Mouse (Mus musculus) heart, postnatal 4 days (tissue): Measurements from ENCODE around the gene Armh3. TPM values are rescaled to one million over a fixed set of nuclear protein-coding genes. Genes with fewer than 3 reads are reported as not detected.
A peak's percentile ranks its signal among the peaks of the same experiment; 100 is the strongest.

Experiments
- DNase-seq: peaks from one replicate; pipeline ENCODE4 v3.0.0; 2021
- total RNA-seq, 2 experiments: library from RNA; stranded (reverse); gene quantifications; 2 replicates each; pipeline ENCODE4 v1.2.3; 2021

Armh3 gene
- total RNA-seq, 2 experiments from 2014 or later, result 14.8 to 16.9 TPM

GRCm38 (mm10) chr19:45903861-45904260 lies 94.4 kb downstream of the Armh3 start:
- peak; percentile 60 for DNase-seq

- DNase-seq, result peak; percentile 77
Observed at GRCm38 (mm10) chr19:45902390-45903035, 95.8 kb downstream of the Armh3 start.

GRCm38 (mm10) chr19:45900836-45901235 lies 97.5 kb downstream of the Armh3 start:
- no peak for DNase-seq

GRCm38 (mm10) chr19:45895726-45896125 lies 102.6 kb downstream of the Armh3 start:
- no peak for DNase-seq

GRCm38 (mm10) chr19:45882056-45882455 lies 116.2 kb downstream of the Armh3 start:
- no peak for DNase-seq

- no peak for DNase-seq
Observed at GRCm38 (mm10) chr19:45873320-45873719, 125.0 kb downstream of the Armh3 start.

GRCm38 (mm10) chr19:45855284-45855920 lies 142.9 kb downstream of the Armh3 start:
- DNase-seq, result peak; percentile 24

- peak; percentile 71 for DNase-seq
Observed at GRCm38 (mm10) chr19:45854521-45854920, 143.8 kb downstream of the Armh3 start.

GRCm38 (mm10) chr19:45847733-45848093 lies 150.6 kb downstream of the Armh3 start:
- no peak for DNase-seq

- peak; percentile 55 for DNase-seq
Observed at GRCm38 (mm10) chr19:45847016-45847732, 151.1 kb downstream of the Armh3 start.

- DNase-seq, result no peak
Observed at GRCm38 (mm10) chr19:45844209-45844608, 154.1 kb downstream of the Armh3 start.

GRCm38 (mm10) chr19:45843424-45843823 lies 154.9 kb downstream of the Armh3 start:
- no peak for DNase-seq

- DNase-seq, result no peak
Observed at GRCm38 (mm10) chr19:45837050-45837994, 161.0 kb downstream of the Armh3 start.

GRCm38 (mm10) chr19:45835490-45835889 lies 162.8 kb downstream of the Armh3 start:
- peak; percentile 52 for DNase-seq

- DNase-seq, result no peak
Observed at GRCm38 (mm10) chr19:45833665-45834064, 164.6 kb downstream of the Armh3 start.

- no peak for DNase-seq
Observed at GRCm38 (mm10) chr19:45830679-45831078, 167.6 kb downstream of the Armh3 start.

GRCm38 (mm10) chr19:45827736-45828135 lies 170.6 kb downstream of the Armh3 start:
- no peak for DNase-seq

- DNase-seq, result no peak
Observed at GRCm38 (mm10) chr19:45827125-45827524, 171.2 kb downstream of the Armh3 start.

GRCm38 (mm10) chr19:45826146-45826545 lies 172.1 kb downstream of the Armh3 start:
- DNase-seq, result no peak

- peak; percentile 25 for DNase-seq
Observed at GRCm38 (mm10) chr19:45821832-45822231, 176.5 kb downstream of the Armh3 start.

GRCm38 (mm10) chr19:45817816-45818490 lies 180.3 kb downstream of the Armh3 start:
- DNase-seq, result no peak

- DNase-seq, result no peak
Observed at GRCm38 (mm10) chr19:45816727-45817126, 181.6 kb downstream of the Armh3 start.
